7 mouse cellular contexts compared by ENCODE assay signal in genomic region chr11:82780983-82781903, GRCm38 (mm10). TPM values are rescaled to one million over a fixed set of nuclear protein-coding genes. Genes with fewer than 3 reads are reported as not detected.
A peak's percentile ranks its signal among the peaks of the same experiment; 100 is the strongest.
DNase-seq lines count a peak whose midpoint lies in the region; ATAC-seq lines count a peak whose summit lies in the region.

Lig3 (plus strand) TSS chr11:82781108.

- peak; percentile 93 for ATAC-seq in embryonic facial prominence, embryonic 11.5 days (replicated peaks; ENCODE audit: insufficient number of reproducible peaks, low FRiP score, low TSS enrichment, low read depth)
- peak; percentile 84 for ATAC-seq in granulocyte monocyte progenitor cell, adult 5-6 weeks (replicated peaks; ENCODE audit: poor library complexity, severe bottlenecking)
- ATAC-seq in midbrain, embryonic 13.5 days, result peak; percentile 96

- no peaks in the 10 kb centered on the region for H3K9me3 ChIP-seq in embryonic facial prominence, embryonic 11.5 days (replicated peaks; ENCODE audit: control insufficient read depth, low read length)
- H3K9me3 ChIP-seq in limb, embryonic 10.5 days (replicated peaks), result no peaks in the 10 kb centered on the region
- H3K9me3 ChIP-seq in midbrain, embryonic 13.5 days, result no peaks in the 10 kb centered on the region

- H3K36me3 ChIP-seq in embryonic facial prominence, embryonic 11.5 days (replicated peaks; ENCODE audit: control insufficient read depth, insufficient read depth, low read depth, low read length), result no peaks in the 10 kb centered on the region
- H3K36me3 ChIP-seq in limb, embryonic 10.5 days, result peaks cover 34% of the 10 kb centered on the region
- peaks cover 27% of the 10 kb centered on the region for H3K36me3 ChIP-seq in midbrain, embryonic 13.5 days

- H3K4me2 ChIP-seq in embryonic facial prominence, embryonic 11.5 days (ENCODE audit: low read depth, low read length), result peak within 1 kb of the TSS; percentile 55
- H3K4me2 ChIP-seq in midbrain, embryonic 13.5 days (replicated peaks), result peak within 1 kb of the TSS; percentile 67

- peak; percentile 96 for DNase-seq in adrenal gland, postnatal 14 days
- peak; percentile 96 for DNase-seq in embryonic facial prominence, embryonic 11.5 days (ENCODE audit: low spot score)
- DNase-seq in kidney, adult 11 months, result peak; percentile 94
- DNase-seq in limb, embryonic 10.5 days (ENCODE audit: low spot score), result peak; percentile 95
- peak; percentile 87 for DNase-seq in spleen, adult 12 weeks (ENCODE audit: low spot score)

- peak within 1 kb of the TSS; percentile 90 for H3K4me3 ChIP-seq in embryonic facial prominence, embryonic 11.5 days (ENCODE audit: low read depth, low read length)
- peak within 1 kb of the TSS; percentile 96 for H3K4me3 ChIP-seq in limb, embryonic 10.5 days
- peak within 1 kb of the TSS; percentile 86 for H3K4me3 ChIP-seq in midbrain, embryonic 13.5 days (replicated peaks)

- no peaks in the 10 kb centered on the region for H3K27me3 ChIP-seq in embryonic facial prominence, embryonic 11.5 days (ENCODE audit: control insufficient read depth, insufficient read depth, low read length)
- no peaks in the 10 kb centered on the region for H3K27me3 ChIP-seq in limb, embryonic 10.5 days (ENCODE audit: low read depth, poor library complexity, severe bottlenecking)
- H3K27me3 ChIP-seq in midbrain, embryonic 13.5 days, result no peaks in the 10 kb centered on the region

- WGBS in embryonic facial prominence, embryonic 11.5 days, result under 1% methylated on average over 87 of the region's 90 CpGs
- WGBS in limb, embryonic 10.5 days, result under 1% methylated on average over 81 of the region's 90 CpGs
- WGBS in midbrain, embryonic 13.5 days, result under 1% methylated on average over 47 of the region's 90 CpGs

- H3K27ac ChIP-seq in embryonic facial prominence, embryonic 11.5 days (replicated peaks; ENCODE audit: low read depth, low read length), result peak within 1 kb of the TSS; percentile 94
- H3K27ac ChIP-seq in limb, embryonic 10.5 days, result peak within 1 kb of the TSS; percentile 99
- H3K27ac ChIP-seq in midbrain, embryonic 13.5 days, result peak within 1 kb of the TSS; percentile 96

- peak within 1 kb of the TSS; percentile 94 for H3K9ac ChIP-seq in embryonic facial prominence, embryonic 11.5 days (replicated peaks; ENCODE audit: low read length)
- peak within 1 kb of the TSS; percentile 92 for H3K9ac ChIP-seq in midbrain, embryonic 13.5 days (replicated peaks)

- H3K4me1 ChIP-seq in embryonic facial prominence, embryonic 11.5 days (ENCODE audit: control insufficient read depth, insufficient read depth, low read length), result no peaks in the 10 kb centered on the region; the same call in 1 of the 2 replicates
- peaks cover 21% of the 10 kb centered on the region for H3K4me1 ChIP-seq in limb, embryonic 10.5 days
- H3K4me1 ChIP-seq in midbrain, embryonic 13.5 days (replicated peaks), result peaks cover 30% of the 10 kb centered on the region

RNA-seq across cellular contexts. Expression of gene Lig3, which starts in this region (rescaled TPM):
- 22.0 and 22.5 TPM in 2 replicates for total RNA-seq in adrenal gland, postnatal 14 days (2021)
- 44.8 and 48.1 TPM in 2 replicates for polyA plus RNA-seq in embryonic facial prominence, embryonic 11.5 days (2014; fragmentation: Nextera tagmentation; extraction: Ambion mirVana)
- 41.2 and 42.0 TPM in 2 replicates for total RNA-seq in granulocyte monocyte progenitor cell, adult 5-6 weeks (2014; fragmentation: Nextera tagmentation)
- 36.5 and 57.2 TPM in 2 replicates for total RNA-seq in granulocyte monocyte progenitor cell, adult 5-6 weeks (2017)
- 46.8 and 47.1 TPM in 2 replicates for polyA plus RNA-seq in limb, embryonic 10.5 days (2016; fragmentation: Nextera tagmentation; extraction: Ambion mirVana)
- polyA plus RNA-seq in midbrain, embryonic 13.5 days (2015; fragmentation: Nextera tagmentation; extraction: Ambion mirVana), result 31.8 and 36.0 TPM in 2 replicates

Comparison
In these comparisons a context has a peak if more than half of its experiments do, and no peak if none do; other contexts are left out.
1. Peak in every context shown above with its lines: DNase-seq, ATAC-seq, H3K4me3 ChIP-seq and H3K27ac ChIP-seq.